Mouse (Mus musculus): ENCODE measurements around the gene Ap5s1. TPM values are rescaled to one million over a fixed set of nuclear protein-coding genes. Genes with fewer than 3 reads are reported as not detected.

Ap5s1 gene
- polyA plus RNA-seq, 1 experiment from 2014 or later, result 41.9 TPM

Other genes starting within 250 kb of the Ap5s1 start
- gene Gfra4, start 164.0 kb upstream of the Ap5s1 start, polyA plus RNA-seq (2015; fragmentation: Nextera tagmentation; extraction: Ambion mirVana), result 1.8 and 3.0 TPM in 2 replicates
- 16.9 and 17.3 TPM in 2 replicates for gene Adam33, start 143.3 kb upstream of the Ap5s1 start, polyA plus RNA-seq (2015; fragmentation: Nextera tagmentation; extraction: Ambion mirVana)
- gene Siglec1, start 120.3 kb upstream of the Ap5s1 start, polyA plus RNA-seq (2015; fragmentation: Nextera tagmentation; extraction: Ambion mirVana), result 0.46 and 0.49 TPM in 2 replicates
- 11.6 and 12.8 TPM in 2 replicates for gene Hspa12b, start 79.8 kb upstream of the Ap5s1 start, polyA plus RNA-seq (2015; fragmentation: Nextera tagmentation; extraction: Ambion mirVana)
- not detected in 2 replicates for gene Gm11037, start 73.6 kb upstream of the Ap5s1 start, polyA plus RNA-seq (2015; fragmentation: Nextera tagmentation; extraction: Ambion mirVana)
- 65.1 and 73.7 TPM in 2 replicates for gene 1700037H04Rik, start 47.0 kb upstream of the Ap5s1 start, polyA plus RNA-seq (2015; fragmentation: Nextera tagmentation; extraction: Ambion mirVana)
- 7.4 and 7.9 TPM in 2 replicates for gene Cenpb, start 27.0 kb upstream of the Ap5s1 start, polyA plus RNA-seq (2015; fragmentation: Nextera tagmentation; extraction: Ambion mirVana)
- gene Cdc25b, start 20.1 kb upstream of the Ap5s1 start, polyA plus RNA-seq (2015; fragmentation: Nextera tagmentation; extraction: Ambion mirVana), result 50.4 and 55.8 TPM in 2 replicates
- gene Spef1, start 19.8 kb upstream of the Ap5s1 start, polyA plus RNA-seq (2015; fragmentation: Nextera tagmentation; extraction: Ambion mirVana), result 2.0 and 2.8 TPM in 2 replicates
- 28.2 and 29.6 TPM in 2 replicates for gene Mavs, start 27.0 kb downstream of the Ap5s1 start, polyA plus RNA-seq (2015; fragmentation: Nextera tagmentation; extraction: Ambion mirVana)
- 20.0 and 22.9 TPM in 2 replicates for gene Pank2, start 55.4 kb downstream of the Ap5s1 start, polyA plus RNA-seq (2015; fragmentation: Nextera tagmentation; extraction: Ambion mirVana)
- gene Rnf24, start 145.8 kb downstream of the Ap5s1 start, polyA plus RNA-seq (2015; fragmentation: Nextera tagmentation; extraction: Ambion mirVana), result 1.7 and 2.0 TPM in 2 replicates